Mouse (Mus musculus): ENCODE measurements around the gene Dram1.

Dram1 gene

DNA sequence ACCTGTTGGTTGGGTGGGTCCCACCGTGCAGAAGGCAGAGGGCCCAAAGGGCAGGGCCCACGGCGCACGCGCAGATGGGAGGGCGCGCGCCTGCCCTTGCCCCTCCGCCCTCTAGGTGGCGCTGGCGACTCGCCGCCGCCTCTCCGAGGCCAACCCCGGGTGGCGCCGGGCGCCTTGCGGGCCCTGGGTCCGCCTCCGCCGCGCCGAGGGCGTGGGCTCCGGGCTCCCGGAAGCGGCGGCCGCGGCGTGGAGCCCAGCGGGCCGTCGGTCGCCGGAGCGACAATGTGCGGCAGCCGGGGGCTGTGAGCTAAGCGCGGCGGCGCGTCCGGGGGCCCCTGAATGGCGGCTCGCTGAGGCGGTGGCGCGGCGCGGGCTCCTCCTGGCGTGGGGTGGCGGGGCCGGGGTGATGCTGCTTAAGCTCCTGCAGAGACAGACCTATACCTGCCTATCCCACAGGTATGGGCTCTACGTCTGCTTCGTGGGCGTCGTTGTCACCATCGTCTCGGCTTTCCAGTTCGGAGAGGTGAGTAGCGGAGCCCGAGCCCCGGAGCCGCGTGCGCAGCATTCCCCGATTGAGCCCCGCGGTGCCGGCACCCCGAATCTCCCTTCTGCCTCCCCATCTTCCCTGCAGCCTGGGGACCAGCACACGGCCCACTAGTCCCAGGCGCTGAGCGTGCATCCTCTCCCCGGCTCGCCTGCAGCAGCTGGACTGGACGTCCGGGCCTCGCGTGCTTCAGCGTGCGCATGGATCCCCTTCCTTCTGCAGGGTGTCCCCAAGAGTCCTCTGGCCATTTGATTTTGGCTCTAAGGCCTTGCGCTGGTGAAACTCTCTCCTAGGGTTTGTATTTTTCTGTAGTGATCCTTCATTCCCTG is at the start of gene Dram1, which contains the start of gene Gnptab:
Dram1 (minus strand) TSS at position 68 of the 873 bp plus-strand sequence.
Gnptab (plus strand) TSS at position 120 of the 873 bp plus-strand sequence.
- peak; percentile 93 for DNase-seq (ENCODE audit: low spot score)

DNA sequence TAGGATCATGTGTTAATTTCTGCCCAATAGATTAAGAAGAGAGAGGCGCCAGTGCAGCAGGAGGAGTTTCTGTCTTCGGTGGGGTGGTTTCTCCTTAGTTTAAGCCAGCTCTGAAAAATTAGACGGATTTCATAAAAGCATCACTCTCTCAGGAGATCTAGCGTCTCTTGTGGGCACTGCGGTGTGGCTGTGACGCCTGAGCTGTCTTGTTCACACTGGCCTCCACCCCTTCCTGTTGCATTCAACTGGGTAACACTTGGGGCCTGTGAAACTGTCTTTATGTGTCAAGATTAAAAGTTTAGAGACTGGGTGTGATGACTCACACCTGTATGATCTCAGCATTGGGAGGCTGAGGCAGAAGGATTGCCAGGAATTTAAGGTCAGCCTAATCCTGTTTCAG is 49.1 kb upstream of the Dram1 start:
- DNase-seq (ENCODE audit: low spot score) = no peak

DNA sequence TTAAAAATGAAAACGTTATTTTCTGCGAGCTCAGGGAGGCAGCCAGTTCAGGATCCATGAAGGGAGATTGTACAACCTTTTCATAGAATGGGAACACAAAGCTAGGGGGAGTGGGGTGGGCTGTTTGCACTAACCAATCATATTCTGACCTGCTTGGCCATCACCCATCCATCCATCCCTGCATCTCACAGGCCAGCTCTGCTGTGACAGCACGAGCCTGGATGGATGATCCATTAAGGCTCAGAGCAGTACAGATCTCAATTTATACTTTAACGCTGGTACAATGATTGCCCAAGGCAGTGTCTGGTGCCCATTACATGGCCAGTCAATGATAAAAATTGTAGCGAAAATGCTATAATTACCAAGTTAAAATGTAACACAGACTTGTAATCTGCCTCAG is 48.0 kb upstream of the Dram1 start:
- DNase-seq (ENCODE audit: low spot score) = no peak

DNA sequence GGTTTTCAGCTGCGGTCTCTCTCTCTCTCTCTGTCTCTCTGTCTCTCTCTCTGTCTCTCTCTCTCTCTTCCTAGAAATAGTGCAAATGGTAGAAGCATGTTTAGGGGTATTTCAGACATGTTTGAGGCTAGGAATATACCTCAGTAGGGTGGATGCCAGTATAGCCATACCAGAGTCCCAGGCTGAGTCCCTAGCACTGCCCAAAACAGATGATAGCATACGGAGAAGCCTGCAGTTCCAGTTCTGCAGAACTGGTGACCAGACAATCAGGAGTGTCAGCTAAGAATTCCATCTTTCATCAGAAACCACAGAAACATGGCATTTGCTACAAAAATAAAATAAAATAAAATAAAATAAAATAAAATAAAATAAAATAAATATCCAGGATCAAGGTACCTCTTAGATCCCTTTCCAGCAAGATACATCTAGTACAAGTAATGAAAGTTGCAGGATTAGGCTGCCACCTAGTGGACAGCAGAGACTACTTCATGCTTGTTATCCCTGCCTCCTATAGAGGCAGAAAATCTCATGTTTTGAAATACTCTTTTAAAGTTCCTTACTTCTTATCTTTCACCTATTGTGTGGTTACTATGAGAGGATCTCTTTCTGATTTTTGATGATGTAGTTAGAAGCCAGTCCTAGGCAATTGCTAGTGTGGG is 47.4 kb upstream of the Dram1 start:
- DNase-seq (ENCODE audit: low spot score) = no peak

DNA sequence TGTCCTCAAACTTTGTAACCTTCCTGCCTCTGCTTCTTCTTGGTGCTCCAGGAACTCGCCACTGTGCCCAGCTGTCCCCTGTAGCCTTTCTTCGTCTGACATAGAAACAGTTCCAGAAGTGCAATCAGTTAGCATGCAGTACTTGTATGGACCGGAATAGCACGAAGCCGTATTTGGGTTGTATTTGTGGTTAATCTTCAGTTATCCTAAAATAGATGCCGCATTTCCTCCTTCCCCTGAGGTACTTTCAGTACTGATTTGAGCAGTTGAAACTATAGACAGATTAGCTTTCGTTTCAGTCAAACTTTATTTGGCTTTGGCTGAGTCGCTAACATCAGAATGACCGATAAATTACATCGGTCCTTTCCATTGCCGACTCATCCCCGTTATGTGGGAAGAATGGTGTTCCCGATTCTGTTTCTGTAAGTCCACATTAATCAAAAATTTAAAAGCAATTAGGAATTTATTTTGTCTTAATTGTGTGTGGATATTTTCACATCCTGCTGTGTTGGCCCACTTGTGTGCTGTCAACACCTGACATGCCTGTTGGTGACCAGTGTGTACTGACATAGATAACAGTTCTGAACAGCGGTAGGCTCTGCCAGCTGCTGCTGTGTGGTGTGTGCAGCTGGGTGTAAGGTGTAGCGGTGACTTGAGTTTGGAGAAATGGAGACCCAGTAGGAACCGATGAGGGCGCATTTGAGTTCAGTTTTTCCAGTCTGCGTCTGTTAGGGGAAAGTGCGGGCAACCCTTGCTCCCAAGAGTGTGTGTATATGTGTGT is 42.0 kb upstream of the Dram1 start:
- no peak for DNase-seq (ENCODE audit: low spot score)

DNA sequence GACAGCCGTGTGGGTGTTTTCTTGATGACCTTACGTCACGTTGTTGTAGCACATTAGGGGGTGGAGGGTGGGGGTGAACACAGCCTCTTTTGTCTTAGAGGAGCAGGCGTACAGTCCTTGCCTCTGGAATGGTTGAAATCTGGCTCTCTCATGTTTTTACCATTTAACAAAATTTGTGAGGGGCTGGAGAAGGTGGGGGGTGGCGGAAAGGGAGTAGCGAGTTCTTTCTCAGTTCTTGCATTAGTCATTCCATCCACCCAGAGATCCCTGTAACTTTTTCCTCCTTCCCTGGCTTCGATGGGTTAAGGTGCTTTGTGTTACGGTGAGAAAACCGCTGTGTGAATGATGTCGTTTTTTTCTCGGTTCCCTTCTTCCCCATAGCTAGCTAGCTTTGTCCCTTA is 41.3 kb upstream of the Dram1 start:
- no peak for DNase-seq (ENCODE audit: low spot score)

DNA sequence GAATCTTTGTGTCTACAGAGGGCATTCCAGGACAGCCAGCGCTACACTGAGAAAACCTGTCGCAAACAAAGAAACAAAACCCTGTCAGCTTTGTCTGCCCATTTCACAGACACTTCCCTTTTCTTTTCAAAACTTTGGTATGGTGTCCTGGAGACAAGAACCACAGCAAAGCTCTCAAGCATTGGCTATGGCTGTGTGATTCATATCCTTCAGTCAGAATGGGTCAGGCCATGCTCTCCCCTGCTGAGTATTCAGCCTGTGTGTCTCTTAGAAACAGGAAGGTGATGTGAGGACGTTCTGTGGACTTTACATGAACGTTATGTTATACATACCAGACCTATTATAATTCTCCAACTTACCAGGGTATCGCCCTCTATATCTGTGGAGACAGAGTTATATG is 38.8 kb upstream of the Dram1 start:
- no peak for DNase-seq (ENCODE audit: low spot score)

DNA sequence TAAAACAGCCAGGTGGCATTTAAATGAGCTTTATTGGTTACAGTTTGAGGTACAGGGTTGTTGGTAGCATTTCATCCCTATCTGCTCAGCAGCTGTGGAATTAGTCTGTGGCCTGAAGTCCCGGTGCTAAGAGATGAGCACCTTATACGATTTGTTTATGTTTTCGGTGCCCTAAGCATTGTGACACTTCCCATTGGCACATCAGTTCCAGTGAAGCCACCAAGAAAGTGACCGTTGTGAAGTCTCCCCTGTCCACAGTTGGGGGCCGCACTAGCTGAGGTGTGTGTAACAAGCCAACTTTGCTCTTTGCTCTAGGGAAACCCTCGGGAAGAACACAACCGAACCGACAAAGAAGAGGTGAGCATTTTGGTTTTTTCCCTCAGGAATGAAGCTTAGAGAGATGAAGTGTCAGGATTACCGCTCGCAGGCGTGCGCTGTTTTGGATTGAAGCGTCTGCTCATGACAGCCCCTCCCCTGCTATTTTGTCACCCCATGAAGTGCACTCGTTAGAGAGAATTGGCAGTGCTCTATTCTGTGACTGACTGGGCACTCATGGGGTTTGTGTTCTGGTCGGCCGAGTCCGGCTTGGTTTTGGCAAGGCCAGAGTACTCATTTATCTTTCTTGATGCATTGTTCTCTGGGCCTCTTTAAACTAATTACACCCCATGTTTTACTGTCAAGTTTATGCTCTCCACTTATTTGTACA is 33.6 kb upstream of the Dram1 start:
- DNase-seq (ENCODE audit: low spot score) = no peak

DNA sequence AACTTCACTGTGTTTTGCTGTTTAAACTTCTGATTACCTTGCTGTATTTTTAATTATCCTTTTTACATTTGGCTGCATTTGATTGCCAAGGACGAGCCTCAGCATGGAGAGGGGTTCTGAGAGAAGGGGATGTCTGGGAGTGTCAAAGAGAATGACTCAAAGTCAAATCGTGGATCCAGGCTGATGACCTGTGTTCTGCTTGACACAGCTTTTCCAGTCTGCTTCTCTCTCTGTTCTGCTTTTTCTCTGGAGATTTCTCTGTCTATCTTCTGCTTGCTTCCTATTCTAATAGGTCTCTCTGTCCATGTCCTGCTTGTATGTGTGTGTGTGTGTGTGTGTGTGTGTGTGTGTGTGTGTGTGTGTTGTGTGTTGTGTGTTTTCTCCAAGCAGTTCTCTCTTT is 30.9 kb upstream of the Dram1 start:
- no peak for DNase-seq (ENCODE audit: low spot score)

DNA sequence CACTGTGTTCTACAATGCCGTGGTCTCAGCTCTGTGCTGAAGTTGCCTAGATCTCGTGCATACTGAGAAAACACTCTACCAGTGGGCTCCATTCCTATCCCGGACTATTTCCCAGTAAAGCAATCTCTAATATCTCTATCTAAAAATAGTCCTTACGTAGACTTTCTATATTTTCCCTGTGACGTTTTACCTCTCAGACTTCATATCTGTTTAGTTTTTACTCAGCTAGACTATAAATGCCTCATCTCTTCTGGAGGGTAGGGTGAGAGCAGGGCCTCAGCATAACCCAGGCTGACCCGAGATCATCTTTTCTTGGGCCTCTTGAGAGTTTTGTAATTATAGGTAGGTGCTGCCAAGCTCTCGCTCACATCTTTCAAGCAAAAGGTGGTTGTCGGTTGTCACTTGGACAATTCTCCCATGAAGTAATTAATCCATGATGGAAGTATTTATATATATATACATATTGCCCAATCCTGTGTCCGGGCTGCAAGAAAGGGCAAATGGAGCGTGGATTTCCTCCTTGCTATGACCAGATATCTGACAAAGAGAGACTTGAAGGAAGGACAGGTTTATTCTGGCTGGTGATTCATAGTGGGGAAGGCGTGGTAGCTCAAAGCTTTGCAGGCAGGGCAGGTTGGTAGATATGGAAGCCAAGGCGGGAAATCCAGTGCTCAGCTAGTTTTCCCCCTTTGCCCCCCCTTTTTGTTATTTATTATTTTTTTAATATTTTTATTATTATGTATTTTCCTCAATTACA is 29.2 kb upstream of the Dram1 start:
- no peak for DNase-seq (ENCODE audit: low spot score)

DNA sequence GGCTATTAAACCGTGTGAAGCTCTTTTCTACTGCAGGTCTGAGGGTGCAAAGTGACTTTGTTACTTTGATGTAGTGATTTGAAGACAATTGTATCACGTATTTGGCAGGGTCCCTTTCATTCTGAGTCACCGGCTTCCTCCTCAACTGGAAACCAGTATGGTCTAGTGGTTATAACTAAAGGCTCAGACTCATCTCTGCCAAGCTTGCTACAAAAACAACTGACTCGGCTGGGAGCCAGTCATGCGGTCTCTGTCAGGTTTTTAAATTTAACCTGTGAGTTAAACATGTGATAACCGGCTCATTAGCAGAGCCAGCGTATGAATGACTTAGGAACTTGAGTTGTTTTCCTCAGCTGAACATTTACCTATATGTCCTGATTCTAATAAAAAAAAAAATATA is 26.9 kb upstream of the Dram1 start:
- no peak for DNase-seq (ENCODE audit: low spot score)

DNA sequence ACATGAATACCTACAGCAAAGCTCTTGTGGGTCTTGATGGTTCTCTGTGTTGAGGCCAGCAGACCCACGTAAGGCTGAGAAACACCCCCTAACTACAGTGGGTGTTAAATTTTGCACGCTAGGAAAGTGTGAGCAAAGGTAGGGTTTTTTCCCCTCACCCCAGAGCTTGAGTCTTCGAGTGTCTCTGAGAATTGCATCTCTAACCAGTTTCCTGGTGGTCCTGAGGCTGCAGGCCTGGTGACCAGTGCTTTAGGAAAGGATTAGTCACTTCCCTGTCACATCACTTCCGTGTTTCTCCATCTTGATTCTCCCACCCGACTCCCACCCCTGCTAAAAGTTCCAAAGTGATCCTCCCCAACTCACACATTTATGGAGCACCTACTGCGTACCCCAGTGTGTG is 25.3 kb upstream of the Dram1 start:
- DNase-seq (ENCODE audit: low spot score) = no peak

DNA sequence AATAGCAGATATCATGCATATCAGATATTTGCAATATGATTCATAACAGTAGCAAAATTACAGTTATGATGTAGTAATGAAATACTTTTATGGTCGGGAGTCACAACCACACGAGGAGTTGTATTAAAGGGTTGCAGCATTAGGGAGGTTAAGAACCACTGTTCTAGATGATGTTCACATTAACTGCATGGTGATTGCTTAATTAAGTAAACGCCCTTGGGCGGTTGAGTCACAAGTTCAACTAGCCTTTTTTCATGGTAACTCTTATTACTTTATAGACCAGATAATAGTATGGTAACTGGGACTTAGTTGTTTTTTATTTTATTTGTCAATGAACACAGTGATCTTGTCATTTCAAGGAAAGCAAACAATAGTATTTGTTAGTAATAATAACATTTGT is 24.1 kb upstream of the Dram1 start:
- no peak for DNase-seq (ENCODE audit: low spot score)

DNA sequence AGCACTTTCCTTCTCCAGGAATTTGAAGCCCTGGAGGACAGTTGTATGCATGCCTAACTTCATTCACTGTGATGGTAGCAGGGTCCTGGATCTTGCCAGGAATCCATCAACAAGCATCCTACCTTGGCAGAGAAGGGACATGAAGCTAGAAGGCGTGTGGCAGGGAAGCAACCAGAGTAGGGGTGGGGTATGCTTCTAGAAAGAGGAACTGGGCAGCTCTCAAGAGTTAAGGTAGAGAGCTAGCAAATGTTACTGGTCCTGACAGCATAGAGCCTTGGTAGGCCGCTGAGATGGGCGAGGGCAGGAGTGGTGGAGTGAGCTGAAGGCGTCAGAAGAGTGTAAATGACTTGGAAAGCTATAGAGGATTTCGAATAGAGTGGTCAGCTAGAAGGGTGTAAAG is 20.4 kb upstream of the Dram1 start:
- DNase-seq (ENCODE audit: low spot score) = no peak

DNA sequence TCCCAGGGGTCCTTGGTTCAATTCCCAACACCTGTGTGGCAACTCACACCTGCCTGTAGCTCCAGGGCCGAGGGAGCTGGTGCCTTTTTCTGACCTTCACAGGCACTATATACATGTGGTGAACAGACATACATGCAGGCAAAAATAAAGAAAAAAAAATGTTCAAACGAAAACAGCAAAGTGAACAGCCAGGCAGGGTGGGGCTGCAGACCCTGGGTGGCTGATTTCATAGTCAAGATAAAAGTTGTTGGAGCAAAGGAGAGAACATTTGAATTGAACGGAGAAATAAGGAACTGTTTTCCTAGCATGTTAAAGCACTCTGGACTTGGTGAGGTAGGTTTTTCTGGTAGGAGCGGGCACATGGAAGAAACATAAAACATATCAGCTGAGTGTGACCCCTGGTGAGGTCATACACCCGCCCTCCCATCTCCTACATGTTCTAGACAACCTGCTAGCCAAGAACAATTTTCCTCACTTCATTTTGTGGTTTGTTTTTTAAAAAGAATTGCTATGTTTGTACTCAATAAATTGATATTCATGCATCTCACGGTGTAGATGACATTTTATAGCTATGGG is 19.9 kb upstream of the Dram1 start:
- DNase-seq (ENCODE audit: low spot score) = no peak

DNA sequence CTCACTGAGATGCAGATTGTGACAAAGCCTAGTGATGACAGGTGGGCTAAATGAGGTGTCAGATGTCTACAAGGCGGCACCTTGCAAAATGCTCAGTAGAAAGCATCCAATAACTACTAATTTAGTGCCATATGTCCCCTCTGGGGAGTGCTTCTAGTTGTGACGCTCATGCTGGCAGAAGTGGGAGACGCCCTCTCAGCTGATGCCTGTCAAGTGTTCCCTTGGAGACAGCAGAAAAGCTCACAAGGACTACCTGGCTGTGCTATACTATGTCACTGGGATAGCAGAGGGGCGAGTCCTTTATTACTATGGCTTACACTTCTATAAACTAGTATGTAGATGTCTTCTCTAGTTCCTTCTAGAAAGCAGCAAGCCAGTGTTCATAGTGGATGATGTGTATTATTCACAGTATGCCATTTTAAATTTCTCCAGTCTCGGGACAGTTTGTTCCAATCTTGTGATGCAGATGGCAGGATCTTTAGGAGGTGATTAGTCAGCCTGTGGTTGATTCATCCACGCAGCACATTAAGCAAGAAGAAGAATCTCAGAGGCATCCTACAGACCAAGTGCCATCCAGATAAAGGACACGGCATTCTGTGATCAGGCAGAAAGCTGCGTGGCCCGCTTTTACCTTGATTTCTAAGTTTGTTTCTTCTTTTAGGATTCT is 13.4 kb upstream of the Dram1 start:
- DNase-seq (ENCODE audit: low spot score) = no peak

DNA sequence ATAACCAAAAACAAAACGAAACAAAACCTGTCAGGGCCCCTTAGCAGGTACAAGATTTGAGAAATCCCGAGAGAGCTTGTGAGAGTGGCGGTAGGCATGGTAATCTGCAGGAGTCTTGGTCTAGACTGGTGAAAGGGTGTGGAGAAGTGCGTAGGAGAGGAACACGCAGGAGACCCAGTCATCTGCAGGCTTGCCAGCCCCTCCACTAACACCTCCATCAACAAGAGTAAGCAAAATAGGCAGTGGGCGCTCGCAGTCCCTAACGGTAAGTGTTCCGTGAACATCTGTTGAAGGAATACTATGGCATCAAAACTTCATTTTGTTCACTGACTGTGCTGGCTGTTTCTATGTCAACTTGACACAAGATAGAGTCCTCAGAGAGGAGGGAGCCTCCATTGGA is 12.6 kb upstream of the Dram1 start:
- no peak for DNase-seq (ENCODE audit: low spot score)

DNA sequence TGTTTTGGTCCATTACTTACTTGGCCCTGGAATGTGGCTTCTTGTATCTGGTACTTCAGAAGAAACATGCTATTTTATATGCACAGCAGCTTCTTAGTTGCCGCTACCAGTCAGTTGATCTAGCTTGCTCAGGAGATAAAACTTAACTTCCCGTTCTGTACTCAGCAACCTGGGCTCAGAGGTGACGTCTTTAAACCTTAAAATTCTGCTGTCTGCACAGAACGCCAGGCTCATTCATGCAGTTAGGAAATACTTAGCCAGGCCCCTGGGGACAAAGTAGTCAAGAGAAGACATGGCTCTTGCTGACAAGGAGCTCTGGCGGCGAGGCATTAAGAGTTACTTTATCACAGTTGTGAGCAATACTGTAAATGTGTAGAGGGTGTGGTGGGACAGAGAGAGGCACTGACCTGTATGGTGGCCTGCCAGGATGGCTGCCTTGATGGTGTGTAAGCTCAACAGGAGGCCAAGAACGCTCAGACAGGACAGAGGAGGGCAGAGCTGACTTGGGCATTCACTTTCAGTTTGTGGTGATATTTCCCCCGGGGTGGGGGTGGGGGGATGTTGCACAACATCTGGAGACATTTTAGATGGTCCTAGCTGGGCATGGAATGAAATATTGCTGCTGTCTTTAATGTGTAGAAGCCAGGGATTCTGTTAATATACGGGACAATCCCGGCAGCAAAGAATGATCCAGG is 11.4 kb upstream of the Dram1 start:
- no peak for DNase-seq (ENCODE audit: low spot score)

DNA sequence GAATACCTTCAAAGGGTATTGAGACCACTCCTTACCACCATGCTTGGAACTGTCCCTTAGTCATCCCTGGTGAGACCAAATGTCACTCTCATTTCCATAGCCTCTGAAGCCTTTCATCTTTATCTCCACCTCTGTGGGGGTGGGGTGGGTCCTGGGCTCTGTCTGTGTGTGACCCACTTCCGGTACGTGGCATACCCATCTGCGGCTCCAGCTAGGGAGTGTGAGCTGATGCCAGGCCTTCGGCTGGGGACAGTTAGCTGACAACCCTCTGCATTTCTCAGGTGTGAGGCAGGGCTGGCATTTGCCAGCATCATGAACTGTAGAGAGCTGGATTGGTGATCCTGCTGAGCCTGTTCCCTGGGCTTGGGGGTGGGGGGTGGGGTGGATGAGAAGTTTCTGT is 10.7 kb upstream of the Dram1 start:
- no peak for DNase-seq (ENCODE audit: low spot score)

DNA sequence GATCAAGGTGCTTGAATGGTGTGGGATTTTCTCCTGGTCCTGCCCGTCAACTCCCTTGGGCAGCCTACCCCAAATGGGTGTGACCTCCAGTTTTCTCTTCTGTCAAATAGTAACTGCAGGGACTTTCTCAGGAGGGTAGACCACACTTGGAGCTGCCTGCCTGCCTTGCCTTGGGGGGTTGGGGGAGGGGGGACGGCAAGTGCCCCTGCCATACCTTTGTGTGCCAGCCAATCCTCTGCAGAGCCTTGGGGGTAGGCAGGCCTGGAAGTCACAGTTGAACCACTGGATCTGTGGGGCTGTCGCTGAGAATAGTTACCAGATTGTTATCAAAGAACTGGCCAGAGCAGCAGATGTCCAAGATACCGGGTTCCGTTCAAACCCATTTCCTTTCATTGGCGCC is 7.4 kb upstream of the Dram1 start:
- DNase-seq (ENCODE audit: low spot score) = no peak
